Mouse (Mus musculus): ENCODE measurements around the gene Rufy2. TPM values are rescaled to one million over a fixed set of nuclear protein-coding genes. Genes with fewer than 3 reads are reported as not detected.

The Rufy2 gene
- 10 to 100 TPM; 73.4 to 76.1 TPM for total RNA-seq (2021)
- long read RNA-seq, full-length matches to known transcripts, result 29 of 66 reads
- long read RNA-seq, partial matches to known transcripts, result 7 of 66 reads
- long read RNA-seq, other reads (novel, unspliced or antisense), result 30 of 66 reads

DNA sequence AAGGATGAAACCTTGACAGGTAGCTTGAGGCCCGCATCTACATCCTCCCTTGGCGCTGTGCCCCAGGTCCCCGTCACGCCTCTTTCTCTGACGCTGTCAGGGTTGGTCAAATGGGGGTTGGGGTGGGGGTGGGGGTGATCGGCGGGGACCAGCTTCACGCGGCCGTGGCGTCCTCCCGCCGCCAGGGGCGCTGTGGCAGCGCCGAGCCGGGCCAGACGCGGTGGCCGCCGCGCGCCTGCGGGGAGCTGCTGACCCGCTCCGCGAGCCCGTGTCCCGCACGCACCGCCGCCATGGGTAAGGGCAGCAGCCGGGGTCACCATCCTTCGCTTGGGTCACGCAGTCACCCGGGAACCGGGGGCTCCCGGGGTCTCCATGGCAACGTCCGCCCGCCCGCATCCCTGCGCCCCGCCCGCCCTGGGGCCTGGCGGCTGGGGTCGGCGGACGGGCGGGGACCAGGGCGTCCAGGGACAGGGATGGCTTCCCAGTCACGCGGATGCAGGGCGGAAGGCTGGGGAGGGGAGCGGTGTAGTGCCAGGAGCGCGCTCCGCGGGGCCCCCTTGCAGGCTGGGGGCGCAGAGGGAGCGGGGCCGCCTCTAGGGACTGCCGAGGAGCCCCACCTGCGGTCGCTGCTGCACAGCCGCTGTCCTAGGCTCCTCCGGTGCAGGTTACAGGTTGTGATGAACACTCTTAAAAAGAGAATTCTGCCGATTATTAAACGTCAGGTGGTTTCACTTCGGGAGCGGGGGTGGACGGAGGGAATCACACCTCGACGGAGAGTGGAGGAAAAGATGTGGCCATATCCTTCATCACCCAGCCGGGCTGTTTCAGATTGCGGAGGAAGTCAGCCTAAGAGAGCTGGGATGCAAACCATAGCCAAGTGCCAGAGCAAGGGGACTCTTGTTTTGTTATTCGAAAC, at the start of gene Rufy2:
Gene Rufy2, plus strand, starts transcription at position 185 of the 916 bp plus-strand sequence.
- peak; percentile 81 to 94 for DNase-seq (ENCODE audit: low spot score in 2 of 2)

- DNase-seq (ENCODE audit: low spot score in 2 of 2), result no peak
Measured at GRCm38 (mm10) chr10:62932381-62932780, 47.6 kb upstream of the Rufy2 start.

DNA sequence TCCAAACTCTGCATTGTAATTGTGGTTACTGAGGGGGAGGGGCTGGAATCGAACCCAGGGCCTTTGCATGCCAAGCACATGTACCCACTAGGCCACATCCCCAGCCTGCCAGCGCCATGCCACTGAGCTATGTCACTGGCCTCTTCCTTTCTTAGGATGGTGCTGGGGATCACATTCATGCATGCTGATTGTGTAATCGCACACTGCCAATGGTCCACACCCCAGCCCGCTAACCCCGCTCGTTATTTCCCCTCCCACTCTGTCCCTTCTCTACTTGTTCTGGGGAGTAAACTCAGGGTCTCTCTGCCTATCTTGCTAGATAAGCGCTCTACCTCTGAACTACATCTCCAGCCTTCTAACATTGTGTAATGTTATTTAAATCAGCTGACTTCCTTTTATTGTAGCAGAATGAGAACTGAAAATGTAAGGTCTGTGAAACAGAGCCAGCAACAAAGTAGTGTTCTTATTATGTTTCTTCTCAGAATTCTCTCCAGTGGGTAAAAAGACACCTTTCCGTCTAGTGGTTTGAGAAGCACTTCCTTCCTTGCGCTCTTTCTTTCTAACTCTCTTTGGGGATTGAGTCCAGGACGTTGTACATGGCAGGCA, 34.9 kb upstream of the Rufy2 start:
- no peak for DNase-seq (ENCODE audit: low spot score in 2 of 2)

- DNase-seq (ENCODE audit: low spot score in 2 of 2), result peak; percentile 66 to 74
Measured at GRCm38 (mm10) chr10:62946738-62947471, 33.1 kb upstream of the Rufy2 start, which contains the start of gene Dna2. Gene Dna2, plus strand, starts transcription at chr10:62947026.

- no peak for DNase-seq (ENCODE audit: low spot score in 2 of 2)
Measured at GRCm38 (mm10) chr10:62948551-62948950, 31.5 kb upstream of the Rufy2 start.

GRCm38 (mm10) chr10:62963956-62964355, 16.1 kb upstream of the Rufy2 start:
- no peak for DNase-seq (ENCODE audit: low spot score in 2 of 2)

DNA sequence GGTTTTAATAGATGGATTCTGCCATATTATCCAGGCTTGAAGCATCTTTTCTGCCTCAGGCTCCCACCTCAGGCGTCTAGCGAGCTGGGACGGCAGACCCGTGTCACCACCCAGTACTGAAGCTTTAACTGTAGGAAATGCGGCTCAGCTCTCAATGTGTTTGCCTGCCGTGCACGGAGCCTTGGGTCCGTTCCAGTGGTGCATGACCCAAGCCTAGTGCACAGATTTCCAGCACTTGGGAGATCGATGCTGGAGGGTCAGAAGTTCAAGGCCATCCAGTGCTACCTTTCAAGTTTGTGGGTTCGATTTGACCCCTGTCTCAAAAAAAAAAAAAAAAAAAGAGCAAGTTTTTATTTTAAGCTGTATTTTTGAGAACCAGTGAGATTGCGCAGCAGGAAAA, 14.2 kb upstream of the Rufy2 start:
- no peak for DNase-seq (ENCODE audit: low spot score in 2 of 2)

DNA sequence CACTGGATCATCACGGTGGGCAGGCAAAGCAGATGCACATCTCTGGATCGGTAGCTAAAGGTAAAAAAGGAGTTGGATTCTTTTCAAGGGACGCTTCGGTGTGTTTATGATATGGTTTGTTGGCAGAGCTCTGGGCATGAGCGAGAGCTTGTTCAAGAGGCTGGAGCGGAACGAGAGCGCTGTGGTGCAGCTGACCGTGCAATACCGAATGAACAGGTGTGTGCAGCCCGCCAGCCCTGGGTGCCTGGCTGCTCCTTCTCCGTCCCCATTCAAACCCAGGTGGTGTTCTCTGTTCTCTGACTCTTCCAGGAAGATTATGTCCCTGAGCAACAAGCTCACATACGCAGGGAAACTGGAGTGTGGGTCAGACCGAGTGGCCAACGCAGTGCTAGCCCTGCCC, 13.7 kb upstream of the Rufy2 start:
- no peak for DNase-seq (ENCODE audit: low spot score in 2 of 2)

DNA sequence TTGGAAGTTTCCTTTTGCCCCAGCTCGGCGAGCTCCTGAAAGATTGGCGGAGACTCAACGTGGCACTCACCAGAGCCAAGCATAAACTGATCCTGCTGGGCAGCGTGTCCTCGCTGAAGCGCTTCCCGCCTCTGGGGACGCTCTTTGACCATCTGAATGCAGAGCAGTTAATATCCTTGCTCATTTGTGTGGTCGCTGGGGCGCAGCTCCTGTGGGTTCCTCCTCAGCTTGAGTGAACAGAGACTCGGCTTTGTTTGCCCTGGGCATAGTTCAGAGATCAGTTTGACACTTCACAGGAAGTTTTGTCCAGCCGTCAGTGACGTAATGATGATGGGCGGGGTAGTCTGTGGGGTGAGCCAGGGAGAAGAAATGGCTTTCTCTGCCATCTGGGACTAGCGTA, 8.2 kb upstream of the Rufy2 start:
- peak in 1 of 2 experiments; percentile 16 for DNase-seq (ENCODE audit: low spot score in 2 of 2)

GRCm38 (mm10) chr10:62979667-62980038, 370 bp upstream of the Rufy2 start:
- no peak for DNase-seq (ENCODE audit: low spot score in 2 of 2)

DNA sequence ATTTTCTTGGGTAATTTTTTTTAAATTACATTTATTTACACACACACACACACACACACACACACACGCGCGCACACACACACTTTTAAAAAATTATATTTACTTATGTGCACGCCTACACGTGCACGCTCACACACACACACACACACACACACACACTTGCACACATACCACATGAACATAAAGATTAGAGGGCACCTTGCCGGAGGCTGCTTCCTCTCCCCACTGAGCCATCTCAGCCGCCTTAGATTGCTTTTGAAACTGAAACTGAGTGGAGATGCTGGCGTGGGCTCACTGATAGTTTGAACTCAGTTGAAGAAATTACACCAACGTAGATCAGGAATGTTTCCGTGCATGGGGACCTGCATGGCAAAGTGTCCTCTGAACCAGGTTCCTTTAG, 4.0 kb downstream of the Rufy2 start:
- no peak for DNase-seq (ENCODE audit: low spot score in 2 of 2)

DNA sequence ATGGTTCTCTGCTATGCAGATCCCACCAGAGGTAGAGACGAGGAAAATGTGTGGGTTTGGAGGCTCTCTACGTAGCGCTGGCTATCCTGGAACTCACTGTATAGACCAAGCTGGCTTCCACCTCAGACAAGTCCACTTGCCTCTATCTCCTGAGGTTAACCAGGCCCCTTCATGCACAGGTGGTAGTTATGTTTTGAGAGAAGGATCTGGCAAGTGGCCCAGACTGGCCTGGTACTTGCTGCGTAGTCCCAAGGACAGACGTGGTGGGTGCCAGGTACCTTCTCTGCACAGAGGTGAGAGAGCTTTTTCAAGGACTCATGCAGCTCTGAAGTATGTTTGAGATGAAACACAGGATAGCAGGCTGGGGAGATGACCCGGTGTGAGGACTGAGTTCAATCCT, 4.5 kb downstream of the Rufy2 start:
- no peak for DNase-seq (ENCODE audit: low spot score in 2 of 2)

GRCm38 (mm10) chr10:62987341-62987740, 7.3 kb downstream of the Rufy2 start:
- no peak for DNase-seq (ENCODE audit: low spot score in 2 of 2)

DNA sequence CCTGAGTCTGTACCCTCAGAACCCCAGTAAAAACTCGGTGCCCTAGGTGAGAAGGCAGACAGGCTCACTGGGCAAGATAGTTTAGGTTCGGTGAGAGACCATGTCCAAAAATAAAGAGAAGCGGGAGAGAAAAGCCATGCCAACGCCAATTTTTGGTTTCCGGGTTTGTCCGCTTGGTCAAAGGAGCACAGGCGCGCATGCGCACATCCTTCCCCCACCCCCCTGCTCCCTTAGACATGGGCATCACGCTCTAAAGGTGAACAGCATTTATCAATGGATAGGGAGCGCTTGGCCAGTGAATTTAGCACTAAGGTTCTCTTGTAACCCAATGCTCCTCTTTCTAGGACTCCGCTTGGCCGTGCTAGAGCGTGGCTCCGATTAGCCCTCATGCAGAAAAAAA, 10.6 kb downstream of the Rufy2 start:
- DNase-seq (ENCODE audit: low spot score in 2 of 2), result no peak

DNA sequence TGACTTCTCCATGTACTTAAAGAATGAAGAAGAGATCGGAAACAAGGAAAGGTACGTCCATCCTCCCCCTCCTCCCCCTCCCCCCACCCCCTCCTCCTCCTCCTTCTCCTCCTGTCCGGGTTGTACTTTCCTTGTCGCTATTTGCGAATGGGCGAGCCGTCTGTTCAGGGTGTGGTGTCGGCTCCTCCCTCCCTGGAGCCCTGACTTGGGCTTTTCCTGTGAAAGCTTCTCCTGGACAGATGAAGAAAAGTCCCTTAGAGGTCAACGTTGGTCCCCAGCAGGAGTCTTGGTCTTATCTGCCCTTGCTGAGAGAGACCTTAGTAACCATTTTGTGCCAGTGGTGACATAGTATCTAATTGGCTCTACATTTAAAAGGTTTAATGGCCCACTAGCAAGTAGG, 14.0 kb downstream of the Rufy2 start:
- no peak for DNase-seq (ENCODE audit: low spot score in 2 of 2)

DNA sequence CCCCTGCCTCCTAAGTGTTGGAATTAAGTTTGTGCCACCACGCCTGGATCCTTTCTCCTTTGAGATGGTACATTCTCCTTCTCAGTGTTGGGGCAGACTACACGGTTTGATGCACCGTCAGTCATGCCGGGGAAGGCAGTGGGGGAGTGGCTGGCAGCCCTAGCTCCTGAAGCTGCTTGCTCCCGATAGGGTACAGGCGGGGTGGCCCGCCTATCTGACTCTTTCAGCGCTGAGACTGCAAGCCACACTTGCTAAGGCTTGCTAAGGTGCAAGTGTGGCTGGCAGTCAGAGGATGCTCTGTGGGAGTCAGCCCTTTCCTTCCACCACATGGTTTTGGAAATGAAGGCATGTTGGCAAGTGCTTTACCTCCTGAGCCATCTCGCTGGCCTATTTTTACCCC, 20.6 kb downstream of the Rufy2 start:
- DNase-seq (ENCODE audit: low spot score in 2 of 2), result no peak

- DNase-seq (ENCODE audit: low spot score in 2 of 2), result no peak
Measured at GRCm38 (mm10) chr10:63003252-63003651, 23.2 kb downstream of the Rufy2 start.

DNA sequence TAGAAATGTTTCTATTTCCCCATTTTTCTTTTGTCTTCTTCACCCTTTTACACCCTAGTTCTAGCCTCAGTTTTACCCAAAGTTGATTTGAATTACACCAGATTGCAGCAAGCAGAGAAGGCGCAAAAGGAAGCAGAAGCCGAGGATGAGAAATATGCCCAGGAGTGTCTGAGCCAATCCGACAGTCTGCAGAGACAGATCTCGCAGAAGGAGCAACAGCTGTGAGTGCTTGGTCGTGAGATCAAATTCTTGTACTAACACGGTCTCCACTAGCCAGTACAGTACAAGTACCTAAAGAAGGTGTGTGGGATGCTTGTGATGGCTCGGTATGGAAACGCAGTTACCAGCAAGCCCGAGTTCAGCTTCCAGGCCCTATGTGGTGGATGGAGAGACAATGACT, 24.5 kb downstream of the Rufy2 start:
- DNase-seq (ENCODE audit: low spot score in 2 of 2), result peak; percentile 62 to 83

DNA sequence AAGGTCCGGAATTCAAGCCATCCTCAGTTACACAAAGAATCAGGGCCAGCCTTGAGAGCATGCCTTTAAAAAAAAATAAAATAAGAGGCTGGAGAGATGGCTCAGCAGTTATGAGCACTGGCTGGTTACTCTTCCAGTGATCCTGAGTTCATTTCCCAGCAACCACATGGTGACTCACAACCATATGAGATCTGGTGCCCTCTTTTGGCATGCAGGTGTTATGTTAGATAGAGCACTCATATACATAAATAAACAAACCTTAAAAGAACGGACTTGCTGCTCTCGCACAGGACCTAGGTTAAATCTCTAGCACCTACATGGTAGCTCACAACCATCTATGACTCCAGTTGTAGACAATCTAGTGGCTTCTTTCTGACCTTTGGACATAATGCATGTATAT, 28.2 kb downstream of the Rufy2 start:
- DNase-seq (ENCODE audit: low spot score in 2 of 2), result no peak

DNA sequence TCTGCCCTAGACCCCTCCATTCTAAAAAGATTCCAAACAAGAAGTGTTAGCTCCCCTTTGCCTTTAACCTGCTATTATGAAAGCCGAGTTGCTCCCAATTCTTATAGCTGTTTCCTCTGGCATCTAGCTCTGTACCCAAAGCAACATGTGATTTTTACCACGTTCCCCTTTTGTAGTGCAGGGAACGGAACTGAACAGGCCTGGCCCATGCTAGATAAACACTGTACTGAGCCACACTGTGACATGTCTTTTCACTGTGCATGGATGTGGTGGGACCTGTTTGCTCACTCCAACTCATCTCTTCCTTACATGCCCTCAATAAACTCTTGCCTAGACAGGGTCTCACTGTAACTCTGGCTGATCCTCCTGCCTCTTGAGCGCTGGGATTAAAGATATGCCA, 30.2 kb downstream of the Rufy2 start:
- DNase-seq (ENCODE audit: low spot score in 2 of 2), result no peak

- no peak for DNase-seq (ENCODE audit: low spot score in 2 of 2)
Measured at GRCm38 (mm10) chr10:63011556-63011955, 31.5 kb downstream of the Rufy2 start.

DNA sequence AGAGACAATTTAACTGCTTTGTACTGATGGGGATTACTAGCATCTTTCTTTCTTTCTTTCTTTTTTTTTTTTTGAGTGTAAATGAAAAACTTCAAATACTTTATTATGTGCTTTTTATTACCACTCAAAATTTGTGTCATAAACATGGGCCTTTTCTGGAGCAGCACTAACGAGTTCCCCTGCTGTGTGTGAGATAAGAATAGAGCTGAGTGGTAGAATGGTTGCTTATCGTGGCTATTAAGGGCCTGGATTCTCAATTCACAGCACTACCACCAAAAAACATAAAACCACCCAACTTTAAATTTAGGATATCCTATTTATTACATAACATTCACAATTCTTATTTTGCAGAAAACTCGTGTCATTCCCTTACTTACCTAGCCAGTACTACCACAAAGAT, 33.5 kb downstream of the Rufy2 start:
- DNase-seq (ENCODE audit: low spot score in 2 of 2), result no peak

Data from layer of hippocampus, adult 18-20 months (tissue).